Mouse (Mus musculus) forebrain, postnatal 0 days (tissue): ENCODE data around the gene Prkcd. TPM values are rescaled to one million over a fixed set of nuclear protein-coding genes. Genes with fewer than 3 reads are reported as not detected.

ENCODE experiments used
- ATAC-seq: fragments of 200-750 bp; cut with Nextera tagmentation; 2 replicates; pipeline ENCODE4 v1.8.0; 2017; ENCODE audit warnings: mild to moderate bottlenecking, moderate library complexity
- DNase-seq: peaks from one replicate; pipeline ENCODE4 v3.0.0-alpha.2; 2015
- H3K27ac ChIP-seq: fragments of 300-500 bp; sonication (generic); 2 replicates; pipeline ENCODE4 v1.5.1; 2014; ENCODE audit warnings: low read depth, mild to moderate bottlenecking, antibody characterized with exemption, low read length, moderate library complexity, mixed read lengths
- H3K27me3 ChIP-seq: fragments of 300-500 bp; sonication (generic); 2 replicates; pipeline ENCODE4 v1.6.1; 2014; ENCODE audit warnings: mild to moderate bottlenecking, low read length, mixed read lengths; ENCODE audit not compliant: insufficient read depth
- H3K36me3 ChIP-seq: fragments of 300-500 bp; sonication (generic); 2 replicates; pipeline ENCODE4 v1.6.1; 2014; ENCODE audit warnings: mild to moderate bottlenecking, moderate library complexity; ENCODE audit not compliant: insufficient read depth
- H3K4me1 ChIP-seq: fragments of 300-500 bp; sonication (generic); 2 replicates; pipeline ENCODE4 v1.6.1; 2014; ENCODE audit warnings: antibody characterized with exemption; ENCODE audit not compliant: insufficient read depth
- H3K4me2 ChIP-seq: fragments of 300-500 bp; sonication (generic); 2 replicates; pipeline ENCODE4 v1.6.1; 2014; ENCODE audit warnings: low read depth, mild to moderate bottlenecking, moderate library complexity
- H3K4me3 ChIP-seq: fragments of 300-500 bp; sonication (generic); 2 replicates; pipeline ENCODE4 v1.5.1; 2014; ENCODE audit warnings: low read depth, low read length, mixed read lengths
- H3K9ac ChIP-seq: fragments of 300-500 bp; sonication (generic); 2 replicates; pipeline ENCODE4 v1.6.1; 2014; ENCODE audit warnings: mild to moderate bottlenecking
- H3K9me3 ChIP-seq: fragments of 300-500 bp; sonication (generic); 2 replicates; pipeline ENCODE4 v1.6.1; 2016; ENCODE audit warnings: low read length
- CTCF ChIP-seq: sonication (generic); IDR thresholded peaks from 2 replicates; pipeline ENCODE4 v1.5.1; 2016; ENCODE audit warnings: antibody characterized with exemption, control low read depth, low read depth
- WGBS: fragments of 180-500 bp; shearing (Covaris S2); extraction: QIAGEN DNeasy Blood & Tissue Kit; methylation state at CpG from one replicate; pipeline ENCODE4 v1.1.7; 2014; 5-methylcytosine and 5-hydroxymethylcytosine counted together
- polyA plus RNA-seq: library from polyadenylated mRNA; unstranded; fragments of >200 nt; fragmentation: Nextera tagmentation; extraction: Ambion mirVana; gene quantifications from 2 replicates; pipeline ENCODE4 v1.2.1, GENCODE M21; 2015
- total RNA-seq: library from RNA; depleted of rRNA; stranded (reverse); fragments of >200 nt; gene quantifications from 2 replicates; pipeline ENCODE4 v1.2.3, GENCODE M21; 2014

Gene Prkcd
- total and polyA plus RNA-seq, 2 experiments from 2014 or later, result 19.8 to 29.6 TPM

GRCm38 (mm10) chr14:30666061-30666460, 40.1 kb upstream of the Prkcd start:
- Histone ChIP-seq H3K4me3 (no peak overlapping the region), H3K9me3 (no peaks in the 10 kb centered on the region), H3K36me3 (peaks cover 53% of the 10 kb centered on the region), H3K27me3 (no peaks in the 10 kb centered on the region), H3K4me2 (no peak overlapping the region), H3K4me1 (no peaks in the 10 kb centered on the region), H3K9ac (no peak overlapping the region), H3K27ac (no peak overlapping the region)
- no peak for TF ChIP-seq CTCF
- DNase-seq (no peak), ATAC-seq (no peak)
- 79% methylated on average over 3 of the region's 3 CpGs for WGBS

GRCm38 (mm10) chr14:30655531-30655930, 29.5 kb upstream of the Prkcd start:
- H3K9ac ChIP-seq, result no peak overlapping the region
- H3K9me3 ChIP-seq, result no peaks in the 10 kb centered on the region
- peaks cover 5% of the 10 kb centered on the region; the same call in 1 of the 2 replicates for H3K36me3 ChIP-seq
- H3K4me1 ChIP-seq, result peaks cover 5% of the 10 kb centered on the region; the same call in 1 of the 2 replicates
- no peak overlapping the region for H3K4me3 ChIP-seq
- no peak overlapping the region for H3K27ac ChIP-seq
- no peak overlapping the region for H3K4me2 ChIP-seq
- TF ChIP-seq CTCF, result no peak
- DNase-seq, result no peak
- 79% methylated on average over 1 of the region's 1 CpGs for WGBS
- ATAC-seq, result no peak
- H3K27me3 ChIP-seq, result no peaks in the 10 kb centered on the region

GRCm38 (mm10) chr14:30654691-30655228, 28.8 kb upstream of the Prkcd start:
- H3K27me3 ChIP-seq, result no peaks in the 10 kb centered on the region
- H3K4me3 ChIP-seq, result peak overlapping the region; percentile 82
- ATAC-seq (no peak), DNase-seq (no peak)
- peak overlapping the region; percentile 87 for H3K27ac ChIP-seq
- peak overlapping the region; percentile 94 for H3K9ac ChIP-seq
- H3K4me1 ChIP-seq, result peaks cover 5% of the 10 kb centered on the region; the same call in 1 of the 2 replicates
- H3K9me3 ChIP-seq, result no peaks in the 10 kb centered on the region
- 39% methylated on average over 4 of the region's 4 CpGs for WGBS
- peak overlapping the region; percentile 65 for H3K4me2 ChIP-seq
- no peaks in the 10 kb centered on the region; the same call in 1 of the 2 replicates for H3K36me3 ChIP-seq
- no peak for TF ChIP-seq CTCF

GRCm38 (mm10) chr14:30653943-30654659, 28.1 kb upstream of the Prkcd start, which contains the start of gene Rft1:
Rft1 (plus strand) TSS chr14:30654360.
- peak within 1 kb of the TSS; percentile 65 for H3K4me2 ChIP-seq
- ATAC-seq (peak; percentile 95), DNase-seq (peak; percentile 98)
- peak within 1 kb of the TSS; percentile 94 for H3K9ac ChIP-seq
- H3K36me3 ChIP-seq, result no peaks in the 10 kb centered on the region; the same call in 1 of the 2 replicates
- 1% methylated on average over 38 of the region's 38 CpGs for WGBS
- H3K9me3 ChIP-seq, result no peaks in the 10 kb centered on the region
- H3K27me3 ChIP-seq, result no peaks in the 10 kb centered on the region
- peaks cover 5% of the 10 kb centered on the region; the same call in 1 of the 2 replicates for H3K4me1 ChIP-seq
- TF ChIP-seq CTCF, result peak; percentile 27; the same call in 1 of the 2 replicates
- peak within 1 kb of the TSS; percentile 87 for H3K27ac ChIP-seq
- peak within 1 kb of the TSS; percentile 82 for H3K4me3 ChIP-seq

- peaks cover 5% of the 10 kb centered on the region; the same call in 1 of the 2 replicates for H3K4me1 ChIP-seq
- H3K9me3 ChIP-seq, result no peaks in the 10 kb centered on the region
- H3K36me3 ChIP-seq, result no peaks in the 10 kb centered on the region
- no peak overlapping the region for H3K9ac ChIP-seq
- 19% methylated on average over 4 of the region's 4 CpGs for WGBS
- H3K27ac ChIP-seq, result no peak overlapping the region
- ATAC-seq (peak; percentile 76), DNase-seq (peak; percentile 70)
- H3K4me3 ChIP-seq, result no peak overlapping the region
- no peak overlapping the region for H3K4me2 ChIP-seq
- H3K27me3 ChIP-seq, result no peaks in the 10 kb centered on the region
- TF ChIP-seq CTCF, result peak; percentile 51; the same call in 1 of the 2 replicates
Measured at GRCm38 (mm10) chr14:30650969-30651368, 25.0 kb upstream of the Prkcd start.

- Histone ChIP-seq H3K9me3 (no peaks in the 10 kb centered on the region), H3K4me3 (no peak overlapping the region), H3K4me1 (peaks cover under 1% of the 10 kb centered on the region; the same call in 1 of the 2 replicates), H3K36me3 (no peaks in the 10 kb centered on the region), H3K27ac (no peak overlapping the region), H3K27me3 (no peaks in the 10 kb centered on the region), H3K9ac (no peak overlapping the region), H3K4me2 (no peak overlapping the region)
- ATAC-seq (no peak), DNase-seq (no peak)
- TF ChIP-seq CTCF, result no peak
- 70% methylated on average over 8 of the region's 8 CpGs for WGBS
Measured at GRCm38 (mm10) chr14:30649745-30650144, 23.7 kb upstream of the Prkcd start.

- no peak for ATAC-seq
- TF ChIP-seq CTCF, result no peak
- Histone ChIP-seq H3K9me3 (no peaks in the 10 kb centered on the region), H3K4me2 (no peak overlapping the region), H3K4me3 (no peak overlapping the region), H3K36me3 (no peaks in the 10 kb centered on the region), H3K4me1 (no peaks in the 10 kb centered on the region), H3K9ac (no peak overlapping the region), H3K27ac (no peak overlapping the region), H3K27me3 (no peaks in the 10 kb centered on the region)
- DNase-seq, result no peak
- WGBS, result 53% methylated on average over 3 of the region's 3 CpGs
Measured at GRCm38 (mm10) chr14:30648478-30648877, 22.5 kb upstream of the Prkcd start.
